Mouse (Mus musculus) heart, postnatal 0 days (tissue): Measurements from ENCODE around the gene Zmiz1. TPM values are rescaled to one million over a fixed set of nuclear protein-coding genes. Genes with fewer than 3 reads are reported as not detected.

ENCODE experiments used
- ATAC-seq: fragments of 200-750 bp; cut with Nextera tagmentation; 2 replicates; pipeline ENCODE4 v1.8.0; 2017; ENCODE audit warnings: low read depth, moderate number of reproducible peaks, moderate library complexity; ENCODE audit not compliant: insufficient read depth
- DNase-seq: peaks from one replicate; pipeline ENCODE4 v3.0.0-alpha.2; 2016; ENCODE audit warnings: low spot score
- H3K27ac ChIP-seq: fragments of 300-500 bp; sonication (generic); 2 replicates; pipeline ENCODE4 v1.5.1; 2014; ENCODE audit warnings: low read depth, mild to moderate bottlenecking
- H3K27me3 ChIP-seq: fragments of 300-500 bp; sonication (generic); 2 replicates; pipeline ENCODE4 v1.6.1; 2014; ENCODE audit warnings: low read length, mixed read lengths; ENCODE audit not compliant: control insufficient read depth, insufficient read depth
- H3K36me3 ChIP-seq: fragments of 300-500 bp; sonication (generic); replicated peaks from 2 replicates; pipeline ENCODE4 v1.6.1; 2014; ENCODE audit warnings: low read length, mixed read lengths; ENCODE audit not compliant: control insufficient read depth, insufficient read depth
- H3K4me1 ChIP-seq: fragments of 300-500 bp; sonication (generic); 2 replicates; pipeline ENCODE4 v1.6.1; 2014; ENCODE audit warnings: antibody characterized with exemption; ENCODE audit not compliant: control insufficient read depth, insufficient read depth
- H3K4me2 ChIP-seq: fragments of 300-500 bp; sonication (generic); 2 replicates; pipeline ENCODE4 v1.6.1; 2014; ENCODE audit warnings: low read depth, mild to moderate bottlenecking, low read length, moderate library complexity
- H3K4me3 ChIP-seq: fragments of 300-500 bp; sonication (generic); 2 replicates; pipeline ENCODE4 v1.5.1; 2014; ENCODE audit warnings: low read depth, low read length
- H3K9ac ChIP-seq: fragments of 300-500 bp; sonication (generic); replicated peaks from 2 replicates; pipeline ENCODE4 v1.6.1; 2014; ENCODE audit warnings: low read depth, low read length, mixed read lengths
- H3K9me3 ChIP-seq: fragments of 300-500 bp; sonication (generic); replicated peaks from 2 replicates; pipeline ENCODE4 v1.6.1; 2016; ENCODE audit warnings: low read length; ENCODE audit not compliant: control insufficient read depth
- CTCF ChIP-seq: IDR thresholded peaks from 2 replicates; pipeline ENCODE4 v1.5.1; 2016; ENCODE audit warnings: antibody characterized with exemption, control low read depth, low read depth
- EP300 ChIP-seq: IDR thresholded peaks from 2 replicates; pipeline ENCODE4 v1.6.1; 2016; ENCODE audit warnings: antibody characterized with exemption, low read depth
- WGBS: fragments of 180-500 bp; shearing (Covaris S2); extraction: QIAGEN DNeasy Blood & Tissue Kit; methylation state at CpG from one replicate; pipeline ENCODE4 v1.1.7; 2014; 5-methylcytosine and 5-hydroxymethylcytosine counted together
- polyA plus RNA-seq: library from polyadenylated mRNA; unstranded; fragments of >200 nt; fragmentation: Nextera tagmentation; extraction: Ambion mirVana; gene quantifications from 2 replicates; pipeline ENCODE4 v1.2.1, GENCODE M21; 2015
- total RNA-seq: library from RNA; depleted of rRNA; stranded (reverse); fragments of >200 nt; gene quantifications from 2 replicates; pipeline ENCODE4 v1.2.3, GENCODE M21; 2014; ENCODE audit warnings: low replicate concordance

Gene Zmiz1
- total and polyA plus RNA-seq, 2 experiments from 2014 or later, result 13.8 to 41.0 TPM

- peaks cover 55% of the 10 kb centered on the region for H3K4me1 ChIP-seq
- H3K27ac ChIP-seq, result peak overlapping the region; percentile 52
- H3K36me3 ChIP-seq, result peaks cover 27% of the 10 kb centered on the region
- ATAC-seq (no peak), DNase-seq (no peak)
- H3K4me3 ChIP-seq, result no peak overlapping the region
- 31% methylated on average over 7 of the region's 7 CpGs for WGBS
- no peak overlapping the region for H3K4me2 ChIP-seq
- no peaks in the 10 kb centered on the region for H3K9me3 ChIP-seq
- no peak for TF ChIP-seq EP300
- no peak for TF ChIP-seq CTCF
- no peaks in the 10 kb centered on the region for H3K27me3 ChIP-seq
- no peak overlapping the region for H3K9ac ChIP-seq
These were observed 177.3 kb downstream of the Zmiz1 start for GRCm38 (mm10) chr14:25636297-25636696.

DNA sequence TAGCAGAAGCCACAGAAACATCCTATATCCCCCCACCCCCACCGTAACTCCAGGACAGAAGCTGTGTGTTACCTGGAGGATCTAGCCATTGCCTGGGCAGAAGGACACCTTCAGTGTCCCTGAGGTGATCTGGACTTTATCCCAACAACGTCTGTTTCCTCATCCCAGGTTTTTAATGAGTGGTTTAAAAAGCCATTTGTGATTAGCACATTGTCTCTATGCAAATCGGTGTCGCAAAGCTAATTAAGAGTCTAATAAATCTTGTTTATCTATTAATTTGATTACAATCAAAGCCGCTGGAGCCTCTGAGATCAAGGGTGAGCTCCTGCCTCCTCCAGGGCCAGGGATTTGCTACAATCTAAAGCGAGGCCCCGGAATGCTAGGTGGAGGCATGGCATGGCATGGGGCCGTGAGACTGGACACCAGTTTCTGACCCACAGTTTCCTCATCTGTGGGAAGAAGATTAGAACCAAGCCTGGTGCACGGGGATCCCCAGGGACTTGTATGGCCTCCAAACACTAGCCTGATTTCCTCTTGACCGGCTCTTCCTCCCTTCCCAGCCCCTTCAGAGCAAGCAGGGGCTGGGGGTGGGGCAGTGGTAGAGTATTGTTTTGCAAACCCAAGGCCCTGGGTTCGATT is 180.3 kb downstream of the Zmiz1 start:
- TF ChIP-seq CTCF (no peak), EP300 (no peak)
- H3K27me3 ChIP-seq, result no peaks in the 10 kb centered on the region
- H3K4me2 ChIP-seq, result no peak overlapping the region
- peak overlapping the region; percentile 89; the same call in 1 of the 2 replicates for H3K27ac ChIP-seq
- ATAC-seq (no peak), DNase-seq (no peak)
- H3K4me1 ChIP-seq, result peaks cover 28% of the 10 kb centered on the region
- peaks cover 37% of the 10 kb centered on the region for H3K36me3 ChIP-seq
- H3K9ac ChIP-seq, result no peak overlapping the region
- H3K4me3 ChIP-seq, result no peak overlapping the region
- 69% methylated on average over 11 of the region's 11 CpGs for WGBS
- no peaks in the 10 kb centered on the region for H3K9me3 ChIP-seq

DNA sequence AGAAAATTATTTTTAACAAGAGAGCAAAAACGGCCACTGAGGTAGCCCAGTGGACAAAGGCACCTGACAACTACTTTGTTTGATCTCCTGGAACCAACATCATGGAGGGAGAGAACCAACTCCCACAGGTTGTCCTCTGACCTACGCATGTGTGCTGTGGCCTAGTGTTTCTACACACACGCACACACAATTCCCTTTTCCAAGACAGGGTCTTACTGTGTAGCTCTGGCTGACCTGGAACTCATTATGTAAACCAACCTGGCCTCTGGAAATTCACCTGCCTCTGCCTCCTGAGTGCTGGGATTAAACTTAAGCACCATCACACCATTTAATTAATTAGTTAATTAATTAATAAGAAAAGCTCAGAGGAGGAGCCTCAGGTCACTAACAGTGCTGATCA is 181.0 kb downstream of the Zmiz1 start:
- no peak for DNase-seq
- peaks cover 44% of the 10 kb centered on the region for H3K36me3 ChIP-seq
- no peak overlapping the region for H3K4me3 ChIP-seq
- no peak overlapping the region for H3K4me2 ChIP-seq
- peak overlapping the region; percentile 89 for H3K27ac ChIP-seq
- no peak for ATAC-seq
- no peaks in the 10 kb centered on the region for H3K27me3 ChIP-seq
- 60% methylated on average over 3 of the region's 3 CpGs for WGBS
- H3K9me3 ChIP-seq, result no peaks in the 10 kb centered on the region
- H3K4me1 ChIP-seq, result peaks cover 20% of the 10 kb centered on the region
- H3K9ac ChIP-seq, result no peak overlapping the region
- TF ChIP-seq CTCF, result no peak

DNA sequence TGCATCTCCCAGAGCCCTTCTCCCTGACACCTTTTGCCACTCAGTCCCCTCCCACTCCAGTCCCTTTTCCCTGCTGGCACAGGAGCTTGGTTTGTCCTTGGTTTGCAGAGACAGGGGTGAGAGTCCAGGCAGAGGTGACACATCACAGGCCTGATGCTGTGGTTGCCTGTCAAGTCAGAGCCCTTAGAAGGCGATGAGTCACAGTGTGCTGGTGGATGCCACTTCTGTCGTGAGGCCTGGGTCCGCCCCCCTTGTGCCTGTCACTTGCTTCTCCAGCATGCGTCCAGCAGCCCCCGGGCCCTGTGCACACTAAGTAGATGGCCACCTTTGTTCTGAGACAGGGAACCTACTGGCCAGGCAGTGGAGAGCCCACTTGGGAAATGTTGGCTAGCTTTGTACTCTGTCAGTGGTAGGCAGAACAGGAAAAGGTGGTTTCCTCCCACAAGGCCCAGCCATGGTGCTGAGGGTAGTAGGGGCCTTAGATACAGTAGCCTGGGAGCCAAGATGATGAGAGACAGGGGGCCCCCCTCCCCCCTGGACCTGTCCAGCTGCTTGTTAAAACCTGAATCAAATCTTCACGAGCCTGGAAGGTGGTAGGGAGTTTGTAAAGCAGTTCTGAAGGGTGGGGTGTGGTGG is 181.6 kb downstream of the Zmiz1 start:
- Histone ChIP-seq H3K4me1 (peaks cover 20% of the 10 kb centered on the region), H3K4me2 (no peak overlapping the region), H3K9me3 (no peaks in the 10 kb centered on the region), H3K4me3 (no peak overlapping the region), H3K27me3 (no peaks in the 10 kb centered on the region), H3K36me3 (peaks cover 50% of the 10 kb centered on the region), H3K27ac (peak overlapping the region; percentile 89), H3K9ac (no peak overlapping the region)
- DNase-seq, result peak; percentile 87
- ATAC-seq, result peak; percentile 88
- TF ChIP-seq CTCF, result no peak
- TF ChIP-seq EP300, result no peak
- WGBS, result 14% methylated on average over 6 of the region's 6 CpGs

- H3K4me3 ChIP-seq, result no peak overlapping the region
- peak overlapping the region; percentile 89 for H3K27ac ChIP-seq
- H3K9ac ChIP-seq, result no peak overlapping the region
- DNase-seq (no peak), ATAC-seq (no peak)
- no peaks in the 10 kb centered on the region for H3K9me3 ChIP-seq
- H3K4me2 ChIP-seq, result no peak overlapping the region
- 67% methylated on average over 6 of the region's 6 CpGs for WGBS
- no peak for TF ChIP-seq CTCF
- no peak for TF ChIP-seq EP300
- peaks cover 49% of the 10 kb centered on the region for H3K36me3 ChIP-seq
- peaks cover 16% of the 10 kb centered on the region for H3K4me1 ChIP-seq
- no peaks in the 10 kb centered on the region for H3K27me3 ChIP-seq
These were observed 182.1 kb downstream of the Zmiz1 start for GRCm38 (mm10) chr14:25641067-25641466.
